Mouse (Mus musculus): ENCODE data around the gene Slc25a11.

Slc25a11 gene

GRCm38 (mm10) chr11:70646691-70647650 lies at the start of gene Slc25a11, which contains the start of gene Rnf167:
TSS of gene Slc25a11 (minus strand) at chr11:70647479.
TSS of gene Rnf167 (plus strand) at chr11:70647235.
- DNase-seq (ENCODE audit: low read depth): peak; percentile 100

GRCm38 (mm10) chr11:70693504-70693903 lies 46.2 kb upstream of the Slc25a11 start:
- no peak for DNase-seq (ENCODE audit: low read depth)

GRCm38 (mm10) chr11:70689578-70689977 lies 42.3 kb upstream of the Slc25a11 start:
- no peak for DNase-seq (ENCODE audit: low read depth)

- DNase-seq (ENCODE audit: low read depth): no peak
Observed at GRCm38 (mm10) chr11:70688372-70688771, 41.1 kb upstream of the Slc25a11 start.

- DNase-seq (ENCODE audit: low read depth): peak; percentile 82
Observed at GRCm38 (mm10) chr11:70687601-70688199, 40.4 kb upstream of the Slc25a11 start, which contains the start of gene Camta2. TSS of gene Camta2 (minus strand) at chr11:70688105.

GRCm38 (mm10) chr11:70686901-70687566 lies 39.8 kb upstream of the Slc25a11 start:
- peak; percentile 30 for DNase-seq (ENCODE audit: low read depth)

GRCm38 (mm10) chr11:70683640-70684039 lies 36.4 kb upstream of the Slc25a11 start:
- DNase-seq (ENCODE audit: low read depth): no peak

GRCm38 (mm10) chr11:70681897-70682581 lies 34.8 kb upstream of the Slc25a11 start:
- peak; percentile 58 for DNase-seq (ENCODE audit: low read depth)

GRCm38 (mm10) chr11:70681170-70681569 lies 33.9 kb upstream of the Slc25a11 start:
- DNase-seq (ENCODE audit: low read depth): no peak

- DNase-seq (ENCODE audit: low read depth): peak; percentile 84
Observed at GRCm38 (mm10) chr11:70679894-70680293, 32.6 kb upstream of the Slc25a11 start.

GRCm38 (mm10) chr11:70679361-70679760 lies 32.1 kb upstream of the Slc25a11 start:
- no peak for DNase-seq (ENCODE audit: low read depth)

GRCm38 (mm10) chr11:70678576-70678975 lies 31.3 kb upstream of the Slc25a11 start:
- no peak for DNase-seq (ENCODE audit: low read depth)

- no peak for DNase-seq (ENCODE audit: low read depth)
Observed at GRCm38 (mm10) chr11:70678092-70678491, 30.8 kb upstream of the Slc25a11 start.

- DNase-seq (ENCODE audit: low read depth): no peak
Observed at GRCm38 (mm10) chr11:70674501-70674900, 27.2 kb upstream of the Slc25a11 start.

GRCm38 (mm10) chr11:70674014-70674413 lies 26.7 kb upstream of the Slc25a11 start:
- no peak for DNase-seq (ENCODE audit: low read depth)

- no peak for DNase-seq (ENCODE audit: low read depth)
Observed at GRCm38 (mm10) chr11:70671333-70672047, 24.2 kb upstream of the Slc25a11 start.

- DNase-seq (ENCODE audit: low read depth): no peak
Observed at GRCm38 (mm10) chr11:70670483-70670882, 23.2 kb upstream of the Slc25a11 start.

- peak; percentile 92 for DNase-seq (ENCODE audit: low read depth)
Observed at GRCm38 (mm10) chr11:70669582-70670345, 22.5 kb upstream of the Slc25a11 start.

GRCm38 (mm10) chr11:70668771-70669505 lies 21.7 kb upstream of the Slc25a11 start, which contains the start of gene Spag7:
TSS of gene Spag7 (minus strand) at chr11:70669416.
- peak; percentile 100 for DNase-seq (ENCODE audit: low read depth)
